Mouse (Mus musculus) liver, embryonic 14.5 days (tissue): ENCODE measurements at regions not wholly inside any gene's neighbourhood (a gene's known extent, or its start where the extent isn't known, plus 50 kb on each side); places are given as distances from the start of the nearest gene placed in this dataset.

Experiments used
- CTCF ChIP-seq: IDR thresholded peaks from 2 replicates; pipeline ENCODE4 v1.5.1; 2016; ENCODE audit warnings: antibody characterized with exemption, low read depth, control low read depth
- EP300 ChIP-seq: IDR thresholded peaks from 2 replicates; pipeline ENCODE4 v1.6.1; 2016; ENCODE audit warnings: antibody characterized with exemption, low read depth

- TF ChIP-seq CTCF = no peak
- no peak for TF ChIP-seq EP300
Measured at GRCm38 (mm10) chr15:57543985-57544384, 66.6 kb upstream of the Slc22a22 start.
